Mouse (Mus musculus) small intestine, adult 2 months (tissue): ENCODE results near the gene Ubap2l.

Source experiments
- CTCF ChIP-seq: fragments of 200-500 bp; IDR thresholded peaks from 2 replicates; pipeline ENCODE4 v1.5.1; 2012; ENCODE audit warnings: low read depth, mild to moderate bottlenecking, control low read depth, inconsistent platforms, low read length, moderate library complexity, mixed read lengths; ENCODE audit not compliant: insufficient replicate concordance, insufficient read length; ENCODE audit errors: extremely low read depth
- POLR2A ChIP-seq: fragments of 200-500 bp; IDR thresholded peaks from 2 replicates; pipeline ENCODE4 v1.6.1; 2012; ENCODE audit warnings: low read depth, mild to moderate bottlenecking, control low read depth, inconsistent platforms, low read length, moderate library complexity

GRCm38 (mm10) chr3:90067851-90068250, 15.4 kb upstream of the Ubap2l start:
- TF ChIP-seq CTCF = no peak
- no peak for TF ChIP-seq POLR2A
